Mouse (Mus musculus) hindbrain, embryonic 16.5 days (tissue): ENCODE measurements around the gene Cdyl. TPM values are rescaled to one million over a fixed set of nuclear protein-coding genes. Genes with fewer than 3 reads are reported as not detected.

Experiments used
- ATAC-seq: fragments of 200-750 bp; cut with Nextera tagmentation; 2 replicates; pipeline ENCODE4 v1.8.0; 2017; ENCODE audit warnings: moderate TSS enrichment, moderate library complexity
- H3K27ac ChIP-seq: fragments of 300-500 bp; sonication (generic); 2 replicates; pipeline ENCODE4 v1.5.1; 2014; ENCODE audit warnings: low read depth, mild to moderate bottlenecking, control low read depth, low read length, moderate library complexity
- H3K27me3 ChIP-seq: fragments of 300-500 bp; sonication (generic); replicated peaks from 2 replicates; pipeline ENCODE4 v1.6.1; 2014; ENCODE audit warnings: low read length; ENCODE audit not compliant: control insufficient read depth, insufficient read depth
- H3K36me3 ChIP-seq: fragments of 300-500 bp; sonication (generic); 2 replicates; pipeline ENCODE4 v1.6.1; 2014; ENCODE audit warnings: mild to moderate bottlenecking, low read length, moderate library complexity, mixed read lengths; ENCODE audit not compliant: control insufficient read depth, insufficient read depth
- H3K4me1 ChIP-seq: fragments of 300-500 bp; sonication (generic); 2 replicates; pipeline ENCODE4 v1.6.1; 2014; ENCODE audit warnings: low read depth, low read length; ENCODE audit not compliant: control insufficient read depth, insufficient read depth
- H3K4me2 ChIP-seq: fragments of 300-500 bp; sonication (generic); 2 replicates; pipeline ENCODE4 v1.6.1; 2014; ENCODE audit warnings: mild to moderate bottlenecking, low read length, control low read depth, moderate library complexity
- H3K4me3 ChIP-seq: fragments of 300-500 bp; sonication (generic); 2 replicates; pipeline ENCODE4 v1.5.1; 2014; ENCODE audit warnings: mild to moderate bottlenecking, low read length, control low read depth, moderate library complexity
- H3K9ac ChIP-seq: fragments of 300-500 bp; sonication (generic); 2 replicates; pipeline ENCODE4 v1.6.1; 2014; ENCODE audit warnings: low read depth, mild to moderate bottlenecking, control low read depth, low read length, moderate library complexity
- H3K9me3 ChIP-seq: fragments of 300-500 bp; sonication (generic); 2 replicates; pipeline ENCODE4 v1.6.1; 2014; ENCODE audit warnings: mild to moderate bottlenecking, low read length, moderate library complexity; ENCODE audit not compliant: control insufficient read depth
- WGBS: fragments of 180-500 bp; shearing (Covaris S2); extraction: QIAGEN DNeasy Blood & Tissue Kit; methylation state at CpG from one replicate; pipeline ENCODE4 v1.1.7; 2014; 5-methylcytosine and 5-hydroxymethylcytosine counted together
- polyA plus RNA-seq: library from polyadenylated mRNA; unstranded; fragments of >200 nt; fragmentation: Nextera tagmentation; extraction: Ambion mirVana; gene quantifications from 2 replicates; pipeline ENCODE4 v1.2.1, GENCODE M21; 2015

The Cdyl gene
- polyA plus RNA-seq, 1 experiment from 2014 or later = 2.6 TPM

DNA sequence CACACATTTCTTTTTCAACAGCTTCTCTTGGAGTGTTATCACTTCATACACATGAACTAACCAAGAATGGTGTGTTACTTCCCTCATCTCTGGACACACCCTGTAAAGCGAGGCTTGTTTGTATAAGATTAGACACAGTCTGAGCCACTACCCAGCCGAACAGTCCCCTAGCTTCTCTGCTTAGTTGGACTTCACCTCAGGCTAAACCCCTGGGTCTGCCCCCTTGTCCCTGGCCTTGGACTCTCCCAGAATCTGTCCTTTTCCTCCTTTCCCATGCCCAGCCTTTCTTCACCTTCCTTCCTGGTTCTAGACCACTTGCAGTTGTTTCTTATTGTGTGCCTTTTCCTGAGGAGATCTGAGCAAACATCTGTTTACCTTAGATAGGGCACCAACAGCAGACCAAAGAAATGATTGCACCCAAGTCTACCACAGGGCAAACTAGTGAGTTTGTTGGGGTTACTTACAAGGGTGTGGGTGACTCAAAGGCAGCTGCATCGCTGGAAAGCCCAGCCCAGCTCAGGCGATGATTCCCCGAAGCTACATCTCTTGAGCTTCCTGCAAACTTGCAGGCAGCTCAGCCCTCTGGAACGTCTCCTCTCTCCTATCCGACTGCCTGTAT, 17.9 kb downstream of the Cdyl start:
- no peak overlapping the region for H3K4me3 ChIP-seq
- no peak overlapping the region for H3K27ac ChIP-seq
- no peaks in the 10 kb centered on the region for H3K36me3 ChIP-seq
- H3K9ac ChIP-seq = no peak overlapping the region
- H3K4me1 ChIP-seq = no peaks in the 10 kb centered on the region
- H3K4me2 ChIP-seq = no peak overlapping the region
- H3K9me3 ChIP-seq = no peaks in the 10 kb centered on the region
- H3K27me3 ChIP-seq = no peaks in the 10 kb centered on the region
- WGBS = 83% methylated on average over 7 of the region's 7 CpGs
- no peak for ATAC-seq

DNA sequence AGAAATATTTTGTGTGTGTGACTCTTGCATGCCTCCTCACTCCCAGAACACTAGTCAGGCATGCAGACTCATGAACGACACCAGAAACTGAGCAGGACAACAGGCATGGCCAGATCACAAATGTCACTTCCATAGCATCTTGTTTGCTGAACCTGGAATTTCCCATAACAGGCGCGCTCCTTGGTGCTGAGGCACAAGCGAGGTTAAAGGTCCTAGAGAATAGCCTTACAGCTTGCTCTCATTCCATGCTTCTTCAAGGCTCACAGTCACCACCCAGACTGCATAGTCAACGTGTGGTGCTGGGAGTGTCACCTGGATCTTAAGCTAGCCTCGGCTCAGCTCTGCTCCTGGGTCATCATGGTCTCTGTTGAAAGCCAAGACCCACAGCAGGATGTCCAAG, 19.1 kb downstream of the Cdyl start:
- Histone ChIP-seq H3K4me1 (no peaks in the 10 kb centered on the region), H3K4me2 (no peak overlapping the region), H3K9ac (no peak overlapping the region), H3K4me3 (no peak overlapping the region), H3K27ac (no peak overlapping the region), H3K9me3 (no peaks in the 10 kb centered on the region), H3K27me3 (no peaks in the 10 kb centered on the region), H3K36me3 (no peaks in the 10 kb centered on the region)
- WGBS = 89% methylated on average over 6 of the region's 6 CpGs
- no peak for ATAC-seq

DNA sequence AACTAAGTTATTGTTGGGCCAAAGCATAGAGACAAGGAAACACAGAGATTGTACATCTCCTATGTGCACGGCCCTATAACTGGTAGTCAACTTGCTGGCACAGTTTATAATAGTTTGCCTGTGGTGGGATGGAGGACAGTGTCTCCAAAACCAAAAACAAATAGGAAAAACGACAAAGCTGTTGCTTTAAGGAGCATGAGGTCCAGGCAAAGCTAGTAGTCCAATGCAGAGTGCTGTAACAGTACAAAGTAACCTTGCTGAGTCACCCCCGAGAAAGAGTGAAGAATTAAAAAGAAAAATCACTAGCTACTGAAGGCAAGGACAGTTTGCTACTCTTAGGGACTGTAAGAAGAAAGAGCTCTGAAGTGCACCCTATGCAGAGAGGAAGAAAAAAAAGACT, 21.7 kb downstream of the Cdyl start:
- no peaks in the 10 kb centered on the region for H3K9me3 ChIP-seq
- H3K27me3 ChIP-seq = no peaks in the 10 kb centered on the region
- ATAC-seq = no peak
- 90% methylated on average over 3 of the region's 3 CpGs for WGBS
- no peak overlapping the region for H3K27ac ChIP-seq
- no peak overlapping the region for H3K4me2 ChIP-seq
- H3K4me3 ChIP-seq = no peak overlapping the region
- no peak overlapping the region for H3K9ac ChIP-seq
- H3K4me1 ChIP-seq = no peaks in the 10 kb centered on the region
- H3K36me3 ChIP-seq = no peaks in the 10 kb centered on the region

DNA sequence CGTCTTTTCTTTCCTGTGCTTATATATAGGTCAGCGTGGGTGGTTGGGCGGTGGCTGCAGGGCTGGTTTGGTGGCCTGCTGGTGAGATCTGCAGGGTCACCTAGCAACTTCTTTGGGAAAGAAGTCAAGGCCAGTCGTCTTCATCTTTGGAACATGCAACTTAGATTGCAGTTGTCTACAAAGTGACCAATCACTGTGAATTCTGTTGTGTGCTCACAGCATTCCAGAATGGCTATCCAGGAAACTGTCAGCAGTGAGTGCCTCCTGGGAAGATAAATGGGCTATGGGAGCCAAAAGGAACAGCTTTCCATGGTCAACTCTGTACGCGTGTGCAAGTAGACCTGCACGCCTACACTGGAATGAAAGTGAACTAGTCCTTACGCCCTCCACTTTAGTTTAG, 26.6 kb downstream of the Cdyl start:
- H3K4me1 ChIP-seq = no peaks in the 10 kb centered on the region
- 63% methylated on average over 8 of the region's 8 CpGs for WGBS
- ATAC-seq = 0 out of 2 replicates have a peak, but pooled peaks have one; percentile 30
- no peak overlapping the region for H3K27ac ChIP-seq
- H3K4me3 ChIP-seq = no peak overlapping the region
- no peaks in the 10 kb centered on the region for H3K9me3 ChIP-seq
- H3K9ac ChIP-seq = no peak overlapping the region
- no peak overlapping the region for H3K4me2 ChIP-seq
- no peaks in the 10 kb centered on the region for H3K36me3 ChIP-seq
- H3K27me3 ChIP-seq = no peaks in the 10 kb centered on the region

DNA sequence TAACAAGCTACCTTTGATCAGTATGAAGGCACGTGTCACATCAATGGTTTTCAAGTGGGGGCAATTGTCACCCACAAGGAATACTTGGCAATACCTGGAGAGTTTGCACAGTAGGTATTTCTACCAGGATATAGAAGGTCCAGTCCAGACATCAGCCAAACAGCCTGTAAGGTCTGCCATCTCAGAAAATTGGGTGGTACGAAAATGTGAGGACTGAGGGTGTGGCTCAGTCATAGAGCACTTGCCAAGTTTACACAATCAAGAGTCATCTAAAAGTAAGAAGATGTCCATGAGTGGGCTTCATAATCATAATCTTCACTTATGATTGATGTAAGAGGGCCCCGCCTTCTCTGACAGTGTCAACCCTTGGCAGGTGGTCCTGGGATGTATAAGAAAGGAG, 29.9 kb downstream of the Cdyl start:
- no peak overlapping the region for H3K27ac ChIP-seq
- H3K9me3 ChIP-seq = no peaks in the 10 kb centered on the region
- no peaks in the 10 kb centered on the region for H3K27me3 ChIP-seq
- H3K4me2 ChIP-seq = no peak overlapping the region
- H3K4me3 ChIP-seq = no peak overlapping the region
- WGBS = 99% methylated on average over 3 of the region's 3 CpGs
- H3K9ac ChIP-seq = no peak overlapping the region
- H3K36me3 ChIP-seq = no peaks in the 10 kb centered on the region
- ATAC-seq = no peak
- no peaks in the 10 kb centered on the region for H3K4me1 ChIP-seq

DNA sequence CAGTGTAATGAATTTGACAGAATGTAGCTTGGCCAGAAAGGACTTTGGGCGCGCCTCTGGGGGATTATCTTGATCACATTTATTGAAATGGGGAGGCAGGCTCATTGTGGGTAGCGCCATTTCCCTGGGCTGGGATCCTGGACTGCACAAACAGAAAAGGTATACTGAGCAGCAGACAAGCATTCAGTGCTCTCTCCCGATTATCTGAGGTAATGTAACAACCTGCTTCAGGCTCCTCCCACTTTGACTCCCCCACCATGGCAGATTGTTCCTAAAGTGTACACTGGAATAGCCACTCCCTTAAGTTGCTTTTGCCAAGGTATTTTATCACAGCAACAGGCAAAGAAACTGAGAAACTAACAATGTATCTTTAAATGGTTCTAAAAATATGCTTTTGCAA, 58.0 kb downstream of the Cdyl start:
- H3K9me3 ChIP-seq = no peaks in the 10 kb centered on the region
- H3K4me3 ChIP-seq = no peak overlapping the region
- H3K27me3 ChIP-seq = no peaks in the 10 kb centered on the region
- 91% methylated on average over 4 of the region's 4 CpGs for WGBS
- no peak for ATAC-seq
- H3K9ac ChIP-seq = no peak overlapping the region
- H3K4me1 ChIP-seq = no peaks in the 10 kb centered on the region
- no peak overlapping the region for H3K4me2 ChIP-seq
- H3K27ac ChIP-seq = no peak overlapping the region
- no peaks in the 10 kb centered on the region for H3K36me3 ChIP-seq

DNA sequence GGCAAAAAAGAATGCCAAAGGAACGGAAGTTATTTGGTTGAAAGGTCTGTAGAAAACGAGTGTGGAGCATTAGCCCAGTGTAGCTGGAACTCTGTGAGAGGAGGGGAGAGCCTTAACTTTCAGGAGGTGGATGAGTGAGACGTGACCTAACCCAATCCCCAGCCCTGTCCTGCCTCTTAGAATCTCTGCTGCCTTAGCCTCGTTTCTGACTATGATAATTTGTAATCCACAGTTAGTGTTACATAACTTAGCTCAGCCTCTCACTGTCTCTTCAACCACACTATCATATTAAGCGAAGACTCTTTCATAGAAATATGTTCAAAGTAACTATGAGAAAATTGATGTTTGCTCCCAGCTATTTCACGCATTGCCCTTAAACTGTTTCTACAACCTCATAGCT, 59.9 kb downstream of the Cdyl start:
- no peak overlapping the region for H3K9ac ChIP-seq
- WGBS = 85% methylated on average over 6 of the region's 6 CpGs
- no peaks in the 10 kb centered on the region for H3K36me3 ChIP-seq
- ATAC-seq = no peak
- peaks cover under 1% of the 10 kb centered on the region; the same call in 1 of the 2 replicates for H3K9me3 ChIP-seq
- H3K4me1 ChIP-seq = no peaks in the 10 kb centered on the region
- H3K4me3 ChIP-seq = no peak overlapping the region
- H3K27ac ChIP-seq = no peak overlapping the region
- H3K27me3 ChIP-seq = no peaks in the 10 kb centered on the region
- no peak overlapping the region for H3K4me2 ChIP-seq

DNA sequence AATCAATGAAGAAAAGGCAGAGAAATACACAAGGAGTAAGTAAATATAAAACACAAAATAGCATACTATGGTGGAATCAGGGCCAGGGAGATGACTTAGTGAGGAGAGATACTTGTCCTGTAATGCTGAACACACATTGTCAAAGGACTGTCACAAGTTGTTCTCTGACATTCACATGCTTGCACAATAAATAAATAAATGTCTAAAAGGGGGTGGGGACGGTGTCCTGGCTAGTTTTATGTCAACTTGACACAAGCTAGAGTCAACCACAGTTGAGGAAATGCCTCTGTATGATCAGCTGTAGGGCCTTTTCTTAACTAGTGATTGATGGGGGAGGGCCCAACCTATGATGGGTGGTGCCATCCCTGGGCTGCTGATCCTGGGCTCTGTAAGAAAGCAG, 63.4 kb downstream of the Cdyl start:
- H3K4me2 ChIP-seq = no peak overlapping the region
- H3K27me3 ChIP-seq = no peaks in the 10 kb centered on the region
- no peaks in the 10 kb centered on the region for H3K4me1 ChIP-seq
- 63% methylated on average over 1 of the region's 1 CpGs for WGBS
- H3K9me3 ChIP-seq = peaks cover 3% of the 10 kb centered on the region
- no peak overlapping the region for H3K9ac ChIP-seq
- H3K4me3 ChIP-seq = no peak overlapping the region
- H3K27ac ChIP-seq = no peak overlapping the region
- no peaks in the 10 kb centered on the region for H3K36me3 ChIP-seq
- no peak for ATAC-seq

DNA sequence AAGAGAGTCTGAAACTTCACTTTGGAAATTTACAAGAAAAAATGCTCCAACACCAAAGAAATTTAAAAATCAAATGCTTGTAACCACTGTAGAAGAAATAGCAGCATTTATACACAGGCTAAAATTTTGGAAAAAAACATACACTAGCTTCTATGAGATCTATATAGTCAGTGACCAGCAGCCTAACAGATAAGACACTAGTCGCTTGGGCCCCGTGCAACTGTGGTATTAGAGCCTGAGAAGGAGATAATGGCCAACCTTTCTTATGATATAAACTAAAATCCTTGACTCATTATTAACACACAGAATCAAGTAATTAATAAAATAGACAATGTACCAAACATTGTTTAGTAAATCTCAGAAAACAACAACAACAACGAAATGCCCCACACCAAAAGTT, 66.4 kb downstream of the Cdyl start:
- H3K4me3 ChIP-seq = no peak overlapping the region
- no peak overlapping the region for H3K9ac ChIP-seq
- H3K4me2 ChIP-seq = no peak overlapping the region
- no peak overlapping the region for H3K27ac ChIP-seq
- 96% methylated on average over 3 of the region's 3 CpGs for WGBS
- H3K4me1 ChIP-seq = no peaks in the 10 kb centered on the region
- peaks cover 3% of the 10 kb centered on the region for H3K9me3 ChIP-seq
- no peak for ATAC-seq
- H3K27me3 ChIP-seq = no peaks in the 10 kb centered on the region
- H3K36me3 ChIP-seq = no peaks in the 10 kb centered on the region

DNA sequence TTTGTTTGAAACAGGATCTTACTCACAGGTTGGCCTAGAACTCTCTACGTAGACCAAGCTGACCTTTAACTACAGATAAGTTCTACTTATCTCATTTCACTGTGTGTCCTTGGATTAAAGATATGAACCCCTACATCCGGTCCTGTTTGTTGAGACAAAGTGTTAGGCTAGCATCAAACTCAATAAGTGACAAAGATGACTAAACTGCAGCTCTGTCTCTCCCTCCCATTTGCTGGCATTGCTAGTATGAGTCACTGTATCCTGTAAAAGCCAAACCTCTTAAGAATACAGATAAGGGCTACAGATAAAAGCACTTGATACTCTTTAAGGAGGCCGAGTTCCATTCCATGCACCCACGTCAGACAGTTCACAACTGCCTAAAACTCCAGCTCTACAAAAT, 72.5 kb downstream of the Cdyl start:
- Histone ChIP-seq H3K9ac (no peak overlapping the region), H3K36me3 (no peaks in the 10 kb centered on the region), H3K27ac (no peak overlapping the region), H3K4me3 (no peak overlapping the region), H3K9me3 (peaks cover 2% of the 10 kb centered on the region; the same call in 1 of the 2 replicates), H3K4me1 (no peaks in the 10 kb centered on the region), H3K4me2 (no peak overlapping the region), H3K27me3 (no peaks in the 10 kb centered on the region)
- 90% methylated on average over 4 of the region's 4 CpGs for WGBS
- ATAC-seq = no peak
